Mouse (Mus musculus): ENCODE data around the gene Cemip2. TPM values are rescaled to one million over a fixed set of nuclear protein-coding genes. Genes with fewer than 3 reads are reported as not detected.
A peak's percentile ranks its signal among the peaks of the same experiment; 100 is the strongest.

The Cemip2 gene
- total RNA-seq, 1 experiment from 2014 or later, result 13.1 TPM

DNA sequence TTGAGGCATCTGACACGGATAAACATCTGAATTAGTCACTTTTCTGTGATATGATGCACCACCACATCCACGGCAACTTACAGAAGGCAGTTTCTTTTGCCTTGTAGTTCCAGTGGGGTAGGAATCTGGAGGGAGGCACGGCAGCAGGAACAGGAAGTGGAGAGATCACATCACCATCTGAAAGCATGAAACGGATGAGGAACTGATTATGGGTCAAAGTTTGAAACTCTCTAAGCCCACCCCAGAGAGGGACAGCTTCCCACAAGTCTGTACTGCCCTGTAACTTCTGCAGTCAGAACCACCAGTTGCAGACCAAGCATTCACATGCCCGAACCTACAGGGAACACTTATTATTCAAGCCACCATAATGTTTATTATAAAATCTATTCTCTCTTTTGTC lies 117.4 kb downstream of the Cemip2 start:
- peak; percentile 51 for ATAC-seq (replicated peaks; ENCODE audit: insufficient number of reproducible peaks, low FRiP score, low TSS enrichment, poor library complexity, severe bottlenecking)

DNA sequence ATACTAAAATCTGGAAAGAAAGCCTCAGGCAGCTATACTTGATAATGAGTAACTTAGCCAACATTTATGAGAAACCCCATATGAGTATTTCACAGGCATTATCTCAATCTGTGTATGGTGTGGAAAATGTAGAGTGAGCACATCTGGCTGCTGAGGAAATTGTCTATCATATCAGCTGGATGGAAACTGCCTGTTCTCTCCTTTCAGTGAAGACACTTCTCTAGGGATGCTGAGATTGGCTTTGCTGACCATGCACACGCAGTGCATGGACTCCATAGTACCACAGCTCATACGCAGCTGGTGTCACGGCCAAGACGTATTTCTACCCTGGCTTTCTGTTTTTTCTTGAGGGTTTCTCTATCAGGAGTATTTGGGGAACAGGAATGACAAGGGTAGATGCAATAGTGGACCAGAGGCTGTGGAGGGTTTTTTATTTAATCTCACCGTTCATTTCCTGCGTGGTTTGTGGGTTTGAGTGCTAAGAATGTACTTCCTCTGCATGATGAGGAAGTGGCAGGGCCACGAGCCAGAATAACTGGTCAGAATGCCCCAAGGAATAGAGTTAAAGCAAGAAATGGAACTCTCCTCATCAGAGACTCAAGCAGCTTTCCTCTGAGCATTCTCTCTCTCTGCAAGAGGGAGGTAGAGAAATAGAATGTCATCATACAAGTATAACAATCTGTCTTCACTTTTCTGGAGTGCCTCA lies 119.1 kb downstream of the Cemip2 start:
- ATAC-seq (replicated peaks; ENCODE audit: insufficient number of reproducible peaks, low FRiP score, low TSS enrichment, poor library complexity, severe bottlenecking), result peak; percentile 92

DNA sequence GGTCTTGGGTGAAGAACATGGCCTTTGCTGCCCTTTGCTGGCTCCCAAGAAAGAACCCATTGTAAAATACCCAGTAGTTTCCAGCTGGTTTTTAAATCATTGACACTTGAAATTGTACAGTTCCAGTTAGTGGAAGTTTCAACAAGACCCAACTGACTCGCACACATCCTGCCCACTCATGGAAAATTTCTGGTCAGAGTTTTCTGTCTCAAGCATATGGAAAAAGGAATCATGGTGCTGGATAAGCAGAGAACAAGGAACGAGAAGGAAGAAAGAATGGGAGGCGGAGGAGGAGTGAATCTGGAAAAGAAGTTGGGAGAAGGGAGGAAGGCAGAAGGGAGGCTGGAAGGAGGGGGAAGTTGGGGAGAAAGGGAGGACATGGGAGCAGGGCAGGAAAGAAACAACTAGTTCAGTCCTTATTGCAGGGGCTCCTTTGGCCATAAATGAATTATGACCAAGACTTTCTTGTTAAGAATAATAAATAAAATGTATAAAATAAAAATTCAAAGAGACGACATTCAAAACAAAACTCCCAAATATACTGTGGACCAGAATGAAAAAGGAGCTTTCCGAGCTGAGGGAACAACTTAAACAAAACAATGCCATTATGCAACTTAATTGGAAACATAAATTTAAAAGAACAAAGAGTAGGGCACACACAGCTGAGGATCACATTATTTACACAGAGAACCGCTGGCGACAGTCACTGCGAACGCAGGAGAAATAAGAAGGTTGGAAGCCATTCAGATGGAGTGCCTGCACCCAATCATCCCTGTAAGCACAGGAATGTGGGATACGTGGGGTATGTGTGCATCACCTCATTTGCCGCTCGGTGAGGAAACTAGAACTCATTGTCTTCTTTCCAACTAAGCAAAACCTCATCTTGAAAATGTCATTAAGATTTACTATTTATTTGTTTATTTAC lies 120.1 kb downstream of the Cemip2 start:
- no peak for ATAC-seq (replicated peaks; ENCODE audit: insufficient number of reproducible peaks, low FRiP score, low TSS enrichment, poor library complexity, severe bottlenecking)

Other genes starting within 250 kb of the Cemip2 start
- 57.5 to 68.2 TPM (median 61.4 TPM) in 3 replicates for gene 1110059E24Rik, start 125.4 kb upstream of the Cemip2 start, total RNA-seq (2017)
- 45.5 to 64.5 TPM (median 61.5 TPM) in 3 replicates for gene Abhd17b, start 125.2 kb upstream of the Cemip2 start, total RNA-seq (2017)

Measured in monocyte, adult 5-6 weeks (primary cell).